Mouse (Mus musculus) megakaryocyte, embryonic 14.5 days (primary cell): Measurements from ENCODE around the gene 0610030E20Rik. TPM values are rescaled to one million over a fixed set of nuclear protein-coding genes. Genes with fewer than 3 reads are reported as not detected.

Experiments used
- H3K27me3 ChIP-seq: replicated peaks from 2 replicates; pipeline ENCODE3; 2012; ENCODE audit warnings: inconsistent platforms
- H3K36me3 ChIP-seq: replicated peaks from 2 replicates; pipeline ENCODE3; 2012; ENCODE audit warnings: low read length, inconsistent platforms, mixed read lengths
- H3K4me1 ChIP-seq: 2 replicates; pipeline ENCODE4 v1.6.1; 2012; ENCODE audit warnings: inconsistent platforms
- H3K4me3 ChIP-seq: replicated peaks from 2 replicates; pipeline ENCODE3; 2012; ENCODE audit warnings: moderate library complexity, mild to moderate bottlenecking, inconsistent platforms
- H3K9me3 ChIP-seq: 2 replicates; pipeline ENCODE4 v1.6.1; 2012; ENCODE audit warnings: inconsistent platforms
- FLI1 ChIP-seq: IDR thresholded peaks from 2 replicates; pipeline ENCODE4 v1.6.1; 2012; ENCODE audit warnings: low read length, inconsistent platforms, mixed read lengths
- GATA1 ChIP-seq: IDR thresholded peaks from 3 replicates; pipeline ENCODE4 v1.6.1; 2012; ENCODE audit warnings: mixed read lengths, low read length, inconsistent platforms, borderline replicate concordance
- polyA plus RNA-seq: library from polyadenylated mRNA; stranded (reverse); fragments of >175 nt; gene quantifications from 2 replicates; pipeline ENCODE4 v1.2.3, GENCODE M21; 2012; ENCODE audit warnings: low replicate concordance; ENCODE audit not compliant: insufficient read depth

Gene 0610030E20Rik
- polyA plus RNA-seq, 1 experiment = 10.7 TPM

DNA sequence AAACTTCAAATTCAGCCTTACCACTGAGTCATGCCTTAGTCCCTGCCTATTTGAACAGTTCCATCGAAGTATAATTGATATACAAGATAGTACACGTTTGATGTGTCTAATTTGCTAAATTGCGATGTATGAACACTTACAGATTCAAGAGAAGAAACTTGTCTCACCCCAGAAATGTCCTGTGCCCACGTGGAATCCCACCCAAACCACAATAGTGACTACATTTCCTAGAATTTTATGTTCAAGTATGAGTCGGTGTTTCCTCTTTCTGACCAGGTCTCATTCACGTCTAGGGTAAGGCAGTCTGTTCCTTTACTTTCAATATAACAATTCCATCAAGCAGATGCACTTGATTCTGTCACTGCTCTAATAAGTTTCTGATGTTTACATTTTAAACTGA, 1.5 kb upstream of the 0610030E20Rik start:
- no peaks in the 10 kb centered on the region for H3K27me3 ChIP-seq
- peak overlapping the region; percentile 97 for H3K4me3 ChIP-seq
- H3K36me3 ChIP-seq = peaks cover 47% of the 10 kb centered on the region
- no peaks in the 10 kb centered on the region for H3K9me3 ChIP-seq
- H3K4me1 ChIP-seq = peaks cover 72% of the 10 kb centered on the region
- TF ChIP-seq GATA1 (no peak), FLI1 (no peak)

DNA sequence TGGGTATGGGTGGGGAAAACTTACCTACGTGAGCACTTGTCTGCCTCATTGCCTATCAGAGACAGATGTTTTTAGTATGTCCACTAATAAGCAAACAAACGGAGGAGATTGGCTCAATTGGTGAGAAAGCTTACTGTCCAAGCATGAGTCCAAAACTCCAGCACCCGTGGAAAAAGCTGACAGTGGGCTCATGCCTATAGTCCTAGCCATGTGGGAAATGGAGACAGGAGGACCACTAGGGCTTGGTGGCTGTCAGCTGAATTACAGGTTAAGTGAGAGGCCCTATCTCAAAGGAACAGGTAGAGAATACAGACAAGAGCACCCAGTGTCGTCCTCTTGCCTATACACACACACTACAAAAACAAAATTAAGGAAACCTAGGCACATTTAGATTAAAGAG, 856 bp upstream of the 0610030E20Rik start:
- H3K4me1 ChIP-seq = peaks cover 72% of the 10 kb centered on the region
- no peaks in the 10 kb centered on the region for H3K27me3 ChIP-seq
- H3K36me3 ChIP-seq = peaks cover 48% of the 10 kb centered on the region
- no peaks in the 10 kb centered on the region for H3K9me3 ChIP-seq
- TF ChIP-seq GATA1 (no peak), FLI1 (no peak)
- H3K4me3 ChIP-seq = peak overlapping the region; percentile 97

DNA sequence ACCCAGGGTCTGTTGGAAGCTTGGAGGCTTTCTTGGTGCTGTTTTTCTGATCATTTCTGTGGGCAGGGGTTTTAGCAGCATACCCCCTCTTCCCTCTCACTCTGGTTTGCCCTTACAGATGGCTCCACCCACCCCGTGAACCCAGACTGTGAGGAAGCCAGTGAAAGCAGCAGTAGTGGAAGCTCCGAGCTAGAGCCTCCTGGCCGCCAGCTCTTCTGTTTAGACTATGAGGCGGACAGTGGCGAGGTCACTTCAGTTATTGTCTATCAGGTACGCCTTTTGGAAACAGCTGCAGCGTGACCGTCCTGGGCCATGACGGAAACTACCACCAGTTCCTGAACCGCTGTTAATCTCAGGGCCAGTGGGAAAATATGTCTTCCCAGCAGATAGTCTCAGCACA, 1.3 kb downstream of the 0610030E20Rik start:
- TF ChIP-seq FLI1 = no peak
- TF ChIP-seq GATA1 = no peak
- no peaks in the 10 kb centered on the region for H3K27me3 ChIP-seq
- peaks cover 50% of the 10 kb centered on the region for H3K36me3 ChIP-seq
- H3K4me1 ChIP-seq = peaks cover 76% of the 10 kb centered on the region
- H3K9me3 ChIP-seq = no peaks in the 10 kb centered on the region
- H3K4me3 ChIP-seq = peak overlapping the region; percentile 97

DNA sequence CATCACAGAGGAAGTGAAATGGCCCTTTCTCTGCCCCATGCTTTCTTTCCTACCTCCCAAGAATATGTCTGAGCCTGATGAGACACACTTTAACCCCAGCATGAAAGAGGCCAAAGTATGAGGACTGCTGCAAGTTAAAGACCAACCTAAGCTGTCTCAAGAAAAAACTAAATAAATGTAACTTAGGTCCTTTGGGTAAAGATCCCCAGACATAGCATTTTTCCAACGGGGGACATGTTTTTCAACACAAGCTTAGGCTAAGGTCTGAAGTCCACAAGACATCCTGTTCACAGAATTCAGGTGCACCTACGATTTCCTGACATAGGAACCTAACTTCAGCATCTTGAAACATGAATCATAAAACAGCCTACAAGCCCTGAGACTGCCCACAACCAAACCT, 3.1 kb downstream of the 0610030E20Rik start:
- H3K9me3 ChIP-seq = no peaks in the 10 kb centered on the region
- no peak overlapping the region for H3K4me3 ChIP-seq
- H3K4me1 ChIP-seq = peaks cover 91% of the 10 kb centered on the region
- TF ChIP-seq FLI1 (no peak), GATA1 (no peak)
- peaks cover 59% of the 10 kb centered on the region for H3K36me3 ChIP-seq
- no peaks in the 10 kb centered on the region for H3K27me3 ChIP-seq

DNA sequence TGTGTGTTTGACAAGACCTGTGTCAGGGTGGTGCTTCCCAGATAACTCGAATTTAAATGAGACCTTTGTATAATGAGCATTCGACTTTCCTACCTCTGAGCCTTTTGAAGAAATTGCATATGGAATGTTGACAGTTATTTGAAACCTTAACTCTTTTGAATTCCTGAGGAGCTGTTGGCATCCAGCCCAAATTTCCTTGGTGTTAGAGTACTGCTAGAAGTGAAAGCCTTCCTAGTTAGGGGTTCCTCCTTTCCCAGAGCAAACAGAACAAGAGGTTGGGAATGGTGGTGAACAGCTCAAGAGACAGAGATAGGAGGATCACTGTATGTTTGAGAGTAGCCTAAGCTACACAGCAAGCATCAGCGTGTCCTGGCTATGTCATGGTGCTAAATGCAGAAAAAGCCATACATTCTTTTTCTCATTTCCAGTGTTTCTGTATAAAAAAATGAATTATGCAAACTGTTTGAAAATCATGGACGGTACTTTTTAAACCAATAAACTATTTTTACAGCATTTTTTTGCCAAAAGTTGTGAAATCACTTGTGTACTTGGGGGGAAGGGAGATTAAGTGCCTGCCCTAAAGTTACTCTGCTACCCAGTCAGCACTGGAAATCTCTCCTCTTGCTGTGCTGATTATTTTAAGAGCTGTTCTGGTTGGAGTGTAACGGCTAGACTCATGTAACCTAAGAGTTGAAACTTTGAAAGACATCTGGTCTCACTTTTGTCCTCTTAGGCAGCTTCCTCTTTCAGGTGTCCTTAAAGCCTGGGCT, 5.7 kb downstream of the 0610030E20Rik start:
- H3K36me3 ChIP-seq = peaks cover 76% of the 10 kb centered on the region
- H3K4me3 ChIP-seq = no peak overlapping the region
- no peaks in the 10 kb centered on the region for H3K9me3 ChIP-seq
- no peaks in the 10 kb centered on the region for H3K27me3 ChIP-seq
- H3K4me1 ChIP-seq = peaks cover 96% of the 10 kb centered on the region
- TF ChIP-seq GATA1 (no peak), FLI1 (no peak)

DNA sequence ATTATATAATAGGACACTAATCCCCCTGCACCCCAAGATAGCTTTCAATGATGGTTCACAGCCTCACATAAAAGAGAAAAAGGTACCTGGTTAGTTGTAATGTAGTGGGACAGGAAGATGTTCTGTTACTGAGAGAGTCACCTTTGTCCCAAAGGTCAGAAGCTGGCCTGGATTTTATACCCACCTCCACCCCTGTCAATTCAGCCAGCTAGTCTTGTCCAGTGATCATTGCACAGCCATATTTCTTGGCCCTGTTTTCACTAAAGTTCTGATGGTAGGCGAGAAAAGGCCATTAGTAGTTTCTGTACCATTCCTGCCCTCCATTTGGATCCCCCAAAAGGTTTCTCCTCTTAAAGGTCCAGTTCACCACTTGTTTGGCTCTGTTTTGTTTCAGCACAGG, 6.9 kb downstream of the 0610030E20Rik start:
- Histone ChIP-seq H3K36me3 (peaks cover 78% of the 10 kb centered on the region), H3K4me1 (peaks cover 96% of the 10 kb centered on the region), H3K27me3 (no peaks in the 10 kb centered on the region), H3K9me3 (no peaks in the 10 kb centered on the region), H3K4me3 (no peak overlapping the region)
- TF ChIP-seq GATA1 = no peak
- TF ChIP-seq FLI1 = no peak

DNA sequence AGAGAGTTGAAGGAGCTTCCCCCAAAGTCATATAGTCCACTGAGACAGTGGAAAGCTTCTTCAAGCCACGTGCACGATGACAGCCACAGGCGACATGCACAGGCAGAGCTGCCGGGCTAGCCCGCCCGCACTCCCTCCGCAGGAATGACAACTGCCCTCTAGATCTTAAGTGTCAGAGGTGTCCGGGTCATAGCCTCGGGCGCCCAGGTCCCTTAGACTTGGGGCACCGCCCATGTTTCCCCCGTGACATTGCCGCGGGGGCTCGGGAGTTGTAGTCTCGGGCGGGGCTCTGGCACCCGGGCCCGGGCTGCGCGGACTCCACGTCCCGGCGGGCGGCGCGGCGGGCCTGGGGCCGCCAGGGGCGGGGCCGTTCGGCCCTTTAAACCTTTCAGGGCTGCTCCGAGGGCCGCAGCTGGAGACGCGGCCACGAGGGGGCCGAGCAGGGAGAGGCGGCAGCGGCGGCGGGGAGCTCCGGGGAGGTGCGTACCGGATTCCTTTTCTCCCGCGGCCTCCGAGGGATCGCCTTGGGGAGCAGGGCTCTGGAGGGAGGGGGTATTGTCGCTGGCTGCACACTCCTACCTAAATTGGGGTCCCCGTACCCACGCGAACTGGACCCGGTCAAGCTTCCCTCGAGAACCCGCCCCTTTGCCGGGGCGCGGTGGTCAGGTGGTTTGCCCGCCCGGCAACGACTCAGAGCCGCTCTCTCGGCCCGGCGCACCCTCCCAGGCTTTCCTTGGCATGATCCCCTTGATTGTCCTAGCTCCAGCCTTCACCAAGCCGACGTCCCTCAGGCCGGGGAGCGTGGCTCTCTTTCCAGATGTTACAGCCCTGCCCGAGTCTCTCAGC, 8.2 kb downstream of the 0610030E20Rik start, which contains the start of gene Tmem150a:
Tmem150a (plus strand) TSS at position 382 of the 846 bp plus-strand sequence.
- TF ChIP-seq GATA1 (no peak), FLI1 (no peak)
- H3K36me3 ChIP-seq = peaks cover 78% of the 10 kb centered on the region
- peaks cover 96% of the 10 kb centered on the region for H3K4me1 ChIP-seq
- H3K27me3 ChIP-seq = no peaks in the 10 kb centered on the region
- no peaks in the 10 kb centered on the region for H3K9me3 ChIP-seq
- peak within 1 kb of the TSS; percentile 94 for H3K4me3 ChIP-seq

DNA sequence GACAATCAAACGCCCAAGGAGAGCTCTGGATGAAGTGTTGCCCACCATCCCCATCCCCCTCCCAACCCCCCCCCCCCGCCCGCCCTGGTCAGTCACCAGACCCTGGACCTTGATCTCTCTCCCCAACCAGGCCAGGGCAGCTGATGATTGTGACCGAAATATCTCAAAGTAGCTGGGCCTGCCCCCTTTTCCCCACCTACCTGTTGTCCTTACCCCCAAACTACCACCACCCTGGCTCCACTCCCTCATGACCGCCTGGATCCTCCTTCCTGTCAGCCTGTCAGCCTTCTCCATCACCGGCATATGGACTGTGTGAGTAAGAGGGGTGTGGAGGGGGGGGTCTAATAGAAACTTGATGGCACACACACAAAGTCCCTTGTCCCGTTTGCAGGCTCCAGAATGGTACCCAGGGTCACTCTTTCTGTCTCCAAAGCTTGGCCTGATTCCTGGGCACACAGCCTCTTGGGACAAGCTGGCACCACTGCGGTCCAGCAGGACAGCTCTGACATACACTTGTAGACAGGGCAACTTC, 8.9 kb downstream of the 0610030E20Rik start:
- Histone ChIP-seq H3K4me1 (peaks cover 96% of the 10 kb centered on the region), H3K4me3 (peak overlapping the region; percentile 94), H3K9me3 (no peaks in the 10 kb centered on the region), H3K36me3 (peaks cover 78% of the 10 kb centered on the region), H3K27me3 (no peaks in the 10 kb centered on the region)
- TF ChIP-seq GATA1 (no peak), FLI1 (no peak)

DNA sequence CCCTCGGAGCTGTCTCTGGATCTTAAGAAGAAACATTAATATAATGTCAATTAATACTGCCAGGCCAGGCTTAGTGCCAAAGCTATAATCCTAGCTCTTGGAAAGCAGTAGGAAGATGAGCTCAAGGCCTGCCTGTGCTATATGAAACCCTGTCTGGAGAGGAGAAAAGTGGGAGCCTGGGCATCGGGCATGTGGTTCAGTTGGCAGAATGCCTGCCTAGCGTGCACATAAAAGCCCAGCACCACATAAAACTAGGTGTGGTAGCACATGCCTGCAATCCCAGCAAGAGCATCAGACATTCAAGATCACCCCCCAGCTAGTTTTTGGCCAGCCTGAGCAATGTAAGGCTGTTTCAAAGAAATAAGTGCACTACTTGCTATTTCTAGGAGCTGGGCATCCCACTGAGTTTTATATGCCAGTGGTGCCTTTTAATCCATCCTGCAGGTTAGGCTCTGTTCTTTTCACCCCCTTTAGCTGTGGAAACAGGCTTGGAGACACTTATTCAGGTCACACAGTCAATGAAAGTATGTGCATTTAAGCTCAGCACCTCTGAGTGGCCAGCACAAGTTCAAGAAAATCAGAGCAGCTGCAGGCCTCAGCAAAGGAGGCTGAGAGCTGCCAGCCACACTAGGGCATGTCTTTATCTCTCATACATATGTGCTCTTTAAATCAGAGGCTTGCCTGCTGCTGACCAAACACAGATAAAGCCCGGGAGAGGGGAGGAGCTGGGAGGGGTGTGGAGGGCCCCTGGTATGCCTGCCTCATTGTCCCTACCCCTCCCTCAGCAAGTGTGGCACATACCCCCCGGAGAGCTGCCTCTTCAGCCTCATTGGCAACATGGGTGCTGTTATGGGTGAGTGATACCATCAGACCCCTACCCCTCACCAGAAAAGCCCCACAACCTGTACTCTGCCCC, 10.3 kb downstream of the 0610030E20Rik start:
- H3K4me1 ChIP-seq = peaks cover 90% of the 10 kb centered on the region

More for the DNA sequence above, 10.3 kb downstream of the 0610030E20Rik start:
- H3K36me3 ChIP-seq = peaks cover 72% of the 10 kb centered on the region
- TF ChIP-seq FLI1 = no peak
- no peak for TF ChIP-seq GATA1
- H3K9me3 ChIP-seq = no peaks in the 10 kb centered on the region
- H3K4me3 ChIP-seq = no peak overlapping the region
- H3K27me3 ChIP-seq = no peaks in the 10 kb centered on the region
